Mouse (Mus musculus) small intestine, adult 2 months (tissue): ENCODE measurements around the gene Amh.

Experiments
- CTCF ChIP-seq: fragments of 200-500 bp; IDR thresholded peaks from 2 replicates; pipeline ENCODE4 v1.5.1; 2012; ENCODE audit warnings: low read depth, mild to moderate bottlenecking, control low read depth, inconsistent platforms, low read length, moderate library complexity, mixed read lengths; ENCODE audit not compliant: insufficient replicate concordance, insufficient read length; ENCODE audit errors: extremely low read depth
- POLR2A ChIP-seq: fragments of 200-500 bp; IDR thresholded peaks from 2 replicates; pipeline ENCODE4 v1.6.1; 2012; ENCODE audit warnings: low read depth, mild to moderate bottlenecking, control low read depth, inconsistent platforms, low read length, moderate library complexity

DNA sequence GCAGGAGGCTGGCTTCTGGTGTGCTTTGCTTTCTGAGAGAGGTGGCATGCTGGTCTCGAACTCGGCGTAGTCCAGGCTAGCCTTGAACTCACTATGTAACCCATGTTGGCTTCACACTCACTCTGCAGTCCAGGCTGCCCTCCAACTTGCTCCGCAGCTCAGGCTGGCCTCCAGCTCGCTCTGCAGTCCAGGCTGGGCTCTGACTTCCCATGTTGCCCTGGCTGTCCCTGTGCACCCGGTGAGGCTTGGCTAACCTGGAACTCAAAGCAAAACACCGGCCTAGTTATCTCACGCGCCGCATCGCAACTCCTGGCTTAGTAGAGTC is 50.7 kb downstream of the Amh start:
- no peak for TF ChIP-seq CTCF
- TF ChIP-seq POLR2A, result no peak
